Mouse (Mus musculus) embryonic fibroblast, embryonic 13.5 days (primary cell): ENCODE measurements around the gene Wfikkn2.

Experiments used
- CTCF ChIP-seq: IDR thresholded peaks from 2 replicates; pipeline ENCODE4 v1.5.1; 2011; ENCODE audit warnings: mild to moderate bottlenecking, control low read depth, low read length, moderate library complexity, borderline replicate concordance; ENCODE audit not compliant: insufficient read depth
- POLR2A ChIP-seq: IDR thresholded peaks from 2 replicates; pipeline ENCODE4 v1.6.1; 2011; ENCODE audit warnings: low read depth, mild to moderate bottlenecking, control low read depth, low read length, moderate library complexity

- TF ChIP-seq CTCF (no peak), POLR2A (no peak)
Measured at GRCm38 (mm10) chr11:94285886-94286574, 40.2 kb upstream of the Wfikkn2 start.
